Mouse (Mus musculus): Measurements from ENCODE around the gene Cldn6. TPM values are rescaled to one million over a fixed set of nuclear protein-coding genes. Genes with fewer than 3 reads are reported as not detected.

Cldn6 gene
- total and polyA plus RNA-seq, 3 experiments: not detected

DNA sequence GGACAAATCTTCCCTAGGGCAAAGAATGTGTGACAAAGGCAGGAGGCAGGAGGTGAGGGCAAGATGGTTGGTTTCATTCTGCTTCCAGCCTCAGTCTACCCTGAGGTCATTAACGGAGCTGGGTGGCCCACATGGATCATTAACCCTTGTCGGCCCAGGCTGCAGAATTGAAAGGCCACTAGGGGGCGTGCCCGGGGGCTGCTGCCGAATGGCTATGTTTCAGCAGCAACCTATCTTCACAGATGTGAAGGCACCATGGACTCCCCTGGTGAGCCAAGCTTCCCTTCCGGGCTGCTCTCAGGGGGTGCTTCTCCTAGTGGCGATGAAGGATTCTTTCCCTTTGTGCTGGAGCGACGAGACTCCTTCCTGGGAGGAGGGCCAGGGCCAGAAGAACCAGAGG is 17.5 kb upstream of the Cldn6 start:
- H3K4me1 ChIP-seq (ENCODE audit: control insufficient read depth in 1 of 2, insufficient read depth in 2 of 2): peaks cover 7 to 12% of the 10 kb centered on the region in 2 experiments; a peak in 3 of 4 replicates
- DNase-seq (ENCODE audit: extremely low read depth): no peak
- TF ChIP-seq CTCF (conservative IDR thresholded peaks at IDR 0.05 in 1 of 2, IDR thresholded peaks at IDR 0.05 in 1 of 2; ENCODE audit: low read depth in 2 of 2, low read length in 2 of 2): peak; percentile 39 to 73
- TF ChIP-seq MAFK (IDR thresholded peaks at IDR 0.05; ENCODE audit: insufficient replicate concordance, low read length): no peak
- peak; percentile 20 for TF ChIP-seq RAD21 (IDR thresholded peaks at IDR 0.05; ENCODE audit: low read depth, low read length)
- TF ChIP-seq SMC3 (IDR thresholded peaks at IDR 0.05; ENCODE audit: low read depth, low read length): peak; percentile 67
- H3K27me3 ChIP-seq (replicated peaks): peaks cover 63% of the 10 kb centered on the region
- H3K4me2 ChIP-seq (ENCODE audit: insufficient read depth, low read depth, poor library complexity, severe bottlenecking): no peak overlapping the region
- no peaks in the 10 kb centered on the region for H3K79me2 ChIP-seq (replicated peaks; ENCODE audit: control insufficient read depth, extremely low read depth, insufficient read depth, poor library complexity, severe bottlenecking)
- no peak overlapping the region for H3K9ac ChIP-seq (ENCODE audit: insufficient read depth, low read depth)
- H3K27ac ChIP-seq (ENCODE audit: insufficient read depth, low read depth): no peak overlapping the region
- H3K4me3 ChIP-seq (replicated peaks in 1 of 3; ENCODE audit: low read depth in 2 of 3, low read length in 2 of 3, poor library complexity in 1 of 3): no peak overlapping the region
- H3K36me3 ChIP-seq (replicated peaks in 1 of 2; ENCODE audit: control insufficient read depth in 1 of 2, insufficient read depth in 1 of 2, low read length in 1 of 2): peaks cover 0 to 14% of the 10 kb centered on the region in 2 experiments
- peaks cover 3% of the 10 kb centered on the region for H3K9me3 ChIP-seq (replicated peaks; ENCODE audit: low read length)
- dilution Hi-C loops (cut with MboI; ENCODE audit: extremely low pct_ligation_motif_present, extremely low pct_unique_long_range_greater_than_20kb, low sequenced_read_pairs): no loop called here
- in situ Hi-C loops (cut with MboI; ENCODE audit: low pct_ligation_motif_present, low pct_unique_long_range_greater_than_20kb, low sequenced_read_pairs): loop anchor here (5.0 to 10.0 kb wide), 2 partner anchors 41 to 303 kb away; no protein-coding TSS in a partner anchor

DNA sequence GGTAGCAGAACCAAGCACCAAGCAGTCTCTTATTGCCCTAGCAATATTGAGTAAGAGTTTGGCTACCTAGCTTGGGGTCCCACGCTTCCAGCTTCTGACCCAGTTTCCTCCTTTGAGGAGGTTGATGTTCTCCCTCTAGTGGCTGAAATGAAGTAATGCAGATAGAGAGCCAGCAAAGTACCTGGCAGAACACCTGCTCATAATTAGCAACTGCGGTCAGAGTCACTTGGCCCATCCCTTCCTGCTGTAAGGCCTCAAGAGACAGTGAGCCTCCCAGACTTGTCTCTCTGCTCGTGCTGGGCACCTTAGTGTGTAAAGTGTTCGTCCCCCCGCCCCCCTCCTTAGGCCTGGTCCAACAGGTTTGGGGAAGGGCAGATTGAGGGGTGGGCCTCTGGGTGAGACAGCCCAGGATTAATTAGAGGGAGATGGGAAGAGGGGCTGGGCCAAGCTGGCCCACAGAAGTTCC is 14.5 kb upstream of the Cldn6 start:
- Histone ChIP-seq H3K27ac (ENCODE audit: insufficient read depth, low read depth) (no peak overlapping the region), H3K79me2 (replicated peaks; ENCODE audit: control insufficient read depth, extremely low read depth, insufficient read depth, poor library complexity, severe bottlenecking) (no peaks in the 10 kb centered on the region), H3K4me3 (replicated peaks in 1 of 3; ENCODE audit: low read depth in 2 of 3, low read length in 2 of 3, poor library complexity in 1 of 3) (no peak overlapping the region), H3K4me1 (ENCODE audit: control insufficient read depth in 1 of 2, insufficient read depth in 2 of 2) (peaks cover 7 to 12% of the 10 kb centered on the region in 2 experiments; a peak in 3 of 4 replicates), H3K27me3 (replicated peaks) (peaks cover 40% of the 10 kb centered on the region), H3K9me3 (replicated peaks; ENCODE audit: low read length) (no peaks in the 10 kb centered on the region), H3K9ac (ENCODE audit: insufficient read depth, low read depth) (no peak overlapping the region), H3K4me2 (ENCODE audit: insufficient read depth, low read depth, poor library complexity, severe bottlenecking) (no peak overlapping the region), H3K36me3 (replicated peaks in 1 of 2; ENCODE audit: control insufficient read depth in 1 of 2, insufficient read depth in 1 of 2, low read length in 1 of 2) (peaks cover 9 to 44% of the 10 kb centered on the region in 2 experiments)
- DNase-seq (ENCODE audit: extremely low read depth): no peak
- dilution Hi-C loops (cut with MboI; ENCODE audit: extremely low pct_ligation_motif_present, extremely low pct_unique_long_range_greater_than_20kb, low sequenced_read_pairs) (no loop called here), in situ Hi-C loops (cut with MboI; ENCODE audit: low pct_ligation_motif_present, low pct_unique_long_range_greater_than_20kb, low sequenced_read_pairs) (loop anchor here (5.0 to 10.0 kb wide), 2 partner anchors 38 to 300 kb away; no protein-coding TSS in a partner anchor)
- peak; percentile 36 for TF ChIP-seq RAD21 (IDR thresholded peaks at IDR 0.05; ENCODE audit: low read depth, low read length)
- TF ChIP-seq CTCF (conservative IDR thresholded peaks at IDR 0.05 in 1 of 2, IDR thresholded peaks at IDR 0.05 in 1 of 2; ENCODE audit: low read depth in 2 of 2, low read length in 2 of 2): peak; percentile 76 to 93
- no peak for TF ChIP-seq POLR2AphosphoS2 (IDR thresholded peaks at IDR 0.05; ENCODE audit: low read depth, low read length)
- no peak for TF ChIP-seq ZNF384 (IDR thresholded peaks at IDR 0.05; ENCODE audit: low read depth, low read length)
- TF ChIP-seq SMC3 (IDR thresholded peaks at IDR 0.05; ENCODE audit: low read depth, low read length): peak; percentile 51
- no peak for TF ChIP-seq ZMIZ1 (IDR thresholded peaks at IDR 0.05; ENCODE audit: low read depth, low read length)
- TF ChIP-seq MAZ (IDR thresholded peaks at IDR 0.05; ENCODE audit: low read depth, low read length): no peak

DNA sequence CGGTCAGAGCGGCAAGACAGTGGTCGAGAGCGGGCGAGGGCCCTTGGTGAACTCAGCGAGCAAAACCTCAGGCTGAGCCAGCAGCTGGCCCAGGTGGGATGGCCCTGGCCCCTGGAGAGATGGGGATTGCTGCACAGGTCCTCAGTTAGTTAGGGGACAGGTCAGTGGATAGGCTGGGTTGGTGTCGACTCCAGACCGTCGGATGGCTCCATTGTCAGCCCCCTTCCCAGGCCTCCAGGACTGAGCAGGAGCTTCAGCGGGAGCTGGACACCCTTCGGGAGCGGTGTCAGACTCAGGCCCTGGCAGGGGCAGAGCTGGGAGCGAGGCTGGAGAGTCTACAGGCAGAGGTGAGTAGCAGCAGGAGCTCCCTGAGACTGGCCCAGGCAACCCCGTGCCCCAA is 13.5 kb upstream of the Cldn6 start:
- peaks cover 31% of the 10 kb centered on the region for H3K27me3 ChIP-seq (replicated peaks)
- peaks cover 6 to 12% of the 10 kb centered on the region in 2 experiments; a peak in 3 of 4 replicates for H3K4me1 ChIP-seq (ENCODE audit: control insufficient read depth in 1 of 2, insufficient read depth in 2 of 2)
- H3K36me3 ChIP-seq (replicated peaks in 1 of 2; ENCODE audit: control insufficient read depth in 1 of 2, insufficient read depth in 1 of 2, low read length in 1 of 2): peaks cover 18 to 53% of the 10 kb centered on the region in 2 experiments
- dilution Hi-C loops (cut with MboI; ENCODE audit: extremely low pct_ligation_motif_present, extremely low pct_unique_long_range_greater_than_20kb, low sequenced_read_pairs) (no loop called here), in situ Hi-C loops (cut with MboI; ENCODE audit: low pct_ligation_motif_present, low pct_unique_long_range_greater_than_20kb, low sequenced_read_pairs) (loop anchor here (10.0 kb wide), 1 partner anchor 299 kb away; no protein-coding TSS in a partner anchor)
- no peak overlapping the region for H3K4me2 ChIP-seq (ENCODE audit: insufficient read depth, low read depth, poor library complexity, severe bottlenecking)
- H3K9me3 ChIP-seq (replicated peaks; ENCODE audit: low read length): no peaks in the 10 kb centered on the region
- H3K27ac ChIP-seq (ENCODE audit: insufficient read depth, low read depth): no peak overlapping the region
- DNase-seq (ENCODE audit: extremely low read depth): no peak
- no peaks in the 10 kb centered on the region for H3K79me2 ChIP-seq (replicated peaks; ENCODE audit: control insufficient read depth, extremely low read depth, insufficient read depth, poor library complexity, severe bottlenecking)
- H3K9ac ChIP-seq (ENCODE audit: insufficient read depth, low read depth): no peak overlapping the region
- H3K4me3 ChIP-seq (replicated peaks in 1 of 3; ENCODE audit: low read depth in 2 of 3, low read length in 2 of 3, poor library complexity in 1 of 3): no peak overlapping the region
- no peak for TF ChIP-seq TBP (conservative IDR thresholded peaks at IDR 0.05; ENCODE audit: low read depth, low read length)
- no peak for TF ChIP-seq JUN (IDR thresholded peaks at IDR 0.05; ENCODE audit: insufficient read depth, low read depth, low read length)
- TF ChIP-seq RCOR1 (conservative IDR thresholded peaks at IDR 0.05; ENCODE audit: low read depth, low read length): no peak
- TF ChIP-seq HCFC1 (IDR thresholded peaks at IDR 0.05; ENCODE audit: low read depth, low read length): no peak
- TF ChIP-seq CHD2 (IDR thresholded peaks at IDR 0.05; ENCODE audit: low read length): no peak
- TF ChIP-seq MEF2A (IDR thresholded peaks at IDR 0.05; ENCODE audit: borderline replicate concordance, low read depth, low read length): no peak
- no peak for TF ChIP-seq EP300 (IDR thresholded peaks at IDR 0.05; ENCODE audit: low read length)
